Mouse (Mus musculus) heart, adult 2 months (tissue): ENCODE data around the gene Agap1. TPM values are rescaled to one million over a fixed set of nuclear protein-coding genes. Genes with fewer than 3 reads are reported as not detected.

Experiments
- DNase-seq, 2 experiments: peaks; one replicate each; pipeline ENCODE4 v3.0.0; 2021
- H3K27ac ChIP-seq: fragments of 200-600 bp; 2 replicates; pipeline ENCODE4 v1.8.1; 2022
- H3K27me3 ChIP-seq: fragments of 200-500 bp; 2 replicates; pipeline ENCODE4 v1.6.1; 2012; ENCODE audit warnings: mild to moderate bottlenecking, low read length, inconsistent platforms, mixed read lengths; ENCODE audit not compliant: control insufficient read depth, insufficient read depth
- H3K36me3 ChIP-seq: fragments of 200-500 bp; 2 replicates; pipeline ENCODE4 v1.6.1; 2012; ENCODE audit warnings: low read length, inconsistent platforms; ENCODE audit not compliant: control insufficient read depth, insufficient read depth
- H3K4me1 ChIP-seq: fragments of 200-500 bp; 2 replicates; pipeline ENCODE4 v1.6.1; 2011; ENCODE audit warnings: low read length; ENCODE audit not compliant: control insufficient read depth, insufficient read depth
- H3K4me3 ChIP-seq: fragments of 200-600 bp; 2 replicates; pipeline ENCODE4 v1.8.1; 2022
- H3K79me2 ChIP-seq: fragments of 200-500 bp; replicated peaks from 2 replicates; pipeline ENCODE4 v1.6.1; 2012; ENCODE audit warnings: mild to moderate bottlenecking, inconsistent platforms, low read length, moderate library complexity, mixed read lengths; ENCODE audit not compliant: control insufficient read depth, insufficient read depth
- H3K9ac ChIP-seq: fragments of 200-500 bp; 2 replicates; pipeline ENCODE4 v1.6.1; 2012; ENCODE audit warnings: low read depth, mild to moderate bottlenecking, control low read depth, inconsistent platforms, low read length, mixed read lengths
- CTCF ChIP-seq: fragments of 200-600 bp; IDR thresholded peaks from 2 replicates; pipeline ENCODE4 v1.8.1; 2022; ENCODE audit warnings: antibody characterized with exemption, mild to moderate bottlenecking, moderate library complexity
- EP300 ChIP-seq: fragments of 200-500 bp; IDR thresholded peaks from 2 replicates; pipeline ENCODE4 v1.6.1; 2011; ENCODE audit warnings: low read depth, low read length, control low read depth; ENCODE audit not compliant: insufficient read depth
- POLR2A ChIP-seq: fragments of 200-500 bp; IDR thresholded peaks from 2 replicates; pipeline ENCODE4 v1.6.1; 2011; ENCODE audit warnings: mild to moderate bottlenecking, low read depth, low read length, control low read depth; ENCODE audit not compliant: insufficient read depth
- WGBS: fragments of 180-500 bp; shearing (Covaris S2); methylation state at CpG from one replicate; pipeline ENCODE4 v1.1.7; 2018; 5-methylcytosine and 5-hydroxymethylcytosine counted together
- intact Hi-C: fragments of 180-260 bp; cut with DNase I; formaldehyde crosslinking; loops from one replicate; pipeline ENCODE4 v1.15.1; 2025
- polyA plus RNA-seq: library from polyadenylated mRNA; depleted of rRNA; stranded (reverse); fragments of >200 nt; gene quantifications from 2 replicates; pipeline ENCODE4 v1.2.3, GENCODE M21; 2012
- total RNA-seq, 2 experiments: library from RNA; stranded (reverse); gene quantifications; 2 replicates each; pipeline ENCODE4 v1.2.3; 2021

Gene Agap1
- total and polyA plus RNA-seq, 3 experiments: 11.4 to 62.1 (median 59.0) TPM

GRCm38 (mm10) chr1:89453666-89454065 lies 940 bp upstream of the Agap1 start:
- intact Hi-C loops: loop anchor here (1.0 to 2.0 kb wide), 3 partner anchors 71 to 131 kb away; no protein-coding TSS in a partner anchor

GRCm38 (mm10) chr1:89455421-89456091 lies 950 bp downstream of the Agap1 start:
- Histone ChIP-seq H3K27me3 (no peaks in the 10 kb centered on the region), H3K4me3 (peak overlapping the region; percentile 91), H3K79me2 (peaks cover 10% of the 10 kb centered on the region), H3K9ac (peak overlapping the region; percentile 95), H3K27ac (peak overlapping the region; percentile 79), H3K4me1 (peaks cover 8% of the 10 kb centered on the region), H3K36me3 (no peaks in the 10 kb centered on the region)
- peak; percentile 59 to 68 for DNase-seq
- TF ChIP-seq CTCF (no peak), EP300 (no peak)
- intact Hi-C loops: loop anchor here (2.0 kb wide), 2 partner anchors 69 to 133 kb away; no protein-coding TSS in a partner anchor
- under 1% methylated on average over 51 of the region's 51 CpGs for WGBS

More at GRCm38 (mm10) chr1:89453666-89454065, 940 bp upstream of the Agap1 start:
- no peak for DNase-seq
- H3K27me3 ChIP-seq: no peaks in the 10 kb centered on the region
- no peak overlapping the region; the same call in 1 of the 2 replicates for H3K9ac ChIP-seq
- 43% methylated on average over 6 of the region's 6 CpGs for WGBS
- H3K36me3 ChIP-seq: no peaks in the 10 kb centered on the region
- peaks cover 6% of the 10 kb centered on the region for H3K79me2 ChIP-seq
- TF ChIP-seq POLR2A (no peak), CTCF (no peak), EP300 (no peak)
- H3K4me1 ChIP-seq: peaks cover 8% of the 10 kb centered on the region
- peak overlapping the region; percentile 91; the same call in 1 of the 2 replicates for H3K4me3 ChIP-seq
- no peak overlapping the region; the same call in 1 of the 2 replicates for H3K27ac ChIP-seq

GRCm38 (mm10) chr1:89456456-89456855 lies 1.9 kb downstream of the Agap1 start:
- 44% methylated on average over 5 of the region's 5 CpGs for WGBS
- intact Hi-C loops: no loop called here

GRCm38 (mm10) chr1:89457126-89458031 lies 2.8 kb downstream of the Agap1 start:
- Histone ChIP-seq H3K79me2 (peaks cover 10% of the 10 kb centered on the region), H3K27me3 (no peaks in the 10 kb centered on the region), H3K4me3 (no peak overlapping the region), H3K4me1 (peaks cover 9% of the 10 kb centered on the region), H3K9ac (no peak overlapping the region), H3K27ac (no peak overlapping the region), H3K36me3 (no peaks in the 10 kb centered on the region)
- intact Hi-C loops: no loop called here
- WGBS: 74% methylated on average over 17 of the region's 17 CpGs
- TF ChIP-seq POLR2A (no peak), EP300 (no peak), CTCF (no peak)
- DNase-seq: no peak

More at GRCm38 (mm10) chr1:89456456-89456855, 1.9 kb downstream of the Agap1 start:
- Histone ChIP-seq H3K27ac (no peak overlapping the region), H3K4me1 (peaks cover 8% of the 10 kb centered on the region), H3K9ac (no peak overlapping the region; the same call in 1 of the 2 replicates), H3K79me2 (peaks cover 10% of the 10 kb centered on the region), H3K36me3 (no peaks in the 10 kb centered on the region), H3K27me3 (no peaks in the 10 kb centered on the region), H3K4me3 (peak overlapping the region; percentile 91)
- DNase-seq: peak in 1 of 2 experiments; percentile 15
- TF ChIP-seq POLR2A (no peak), CTCF (peak; percentile 32)

- Histone ChIP-seq H3K27me3 (no peaks in the 10 kb centered on the region), H3K4me3 (no peak overlapping the region), H3K36me3 (no peaks in the 10 kb centered on the region), H3K4me1 (peaks cover 21% of the 10 kb centered on the region), H3K79me2 (peaks cover 12% of the 10 kb centered on the region), H3K27ac (no peak overlapping the region), H3K9ac (no peak overlapping the region)
- no peak for DNase-seq
- no peak for TF ChIP-seq POLR2A
- TF ChIP-seq CTCF: no peak
- TF ChIP-seq EP300: no peak
- intact Hi-C loops: no loop called here
- 72% methylated on average over 5 of the region's 5 CpGs for WGBS
These were observed 7.3 kb downstream of the Agap1 start for GRCm38 (mm10) chr1:89461881-89462280.
